Mouse (Mus musculus): ENCODE measurements around the gene Map4k5. TPM values are rescaled to one million over a fixed set of nuclear protein-coding genes. Genes with fewer than 3 reads are reported as not detected.
A peak's percentile ranks its signal among the peaks of the same experiment; 100 is the strongest.

Map4k5 gene
- polyA plus RNA-seq, 1 experiment from 2014 or later = 33.9 TPM

- ATAC-seq (replicated peaks) = no peak
- no peaks in the 10 kb centered on the region for H3K27me3 ChIP-seq
- no peak overlapping the region for H3K4me2 ChIP-seq (replicated peaks)
- no peaks in the 10 kb centered on the region for H3K36me3 ChIP-seq
- no peaks in the 10 kb centered on the region for H3K9me3 ChIP-seq
- WGBS = 71% methylated on average over 11 of the region's 11 CpGs
- no peak overlapping the region for H3K27ac ChIP-seq (replicated peaks)
- no peak overlapping the region for H3K9ac ChIP-seq (replicated peaks)
- H3K4me3 ChIP-seq = no peak overlapping the region
- H3K4me1 ChIP-seq = no peaks in the 10 kb centered on the region
Measured at GRCm38 (mm10) chr12:69776607-69777340, 116.2 kb downstream of the Map4k5 start.

GRCm38 (mm10) chr12:69768841-69769240 is 124.2 kb downstream of the Map4k5 start:
- Histone ChIP-seq H3K4me3 (no peak overlapping the region), H3K36me3 (no peaks in the 10 kb centered on the region), H3K9ac (replicated peaks) (no peak overlapping the region), H3K4me1 (peaks cover 15% of the 10 kb centered on the region), H3K27ac (replicated peaks) (no peak overlapping the region), H3K4me2 (replicated peaks) (no peak overlapping the region), H3K27me3 (no peaks in the 10 kb centered on the region), H3K9me3 (no peaks in the 10 kb centered on the region)
- WGBS = 91% methylated on average over 2 of the region's 2 CpGs
- no peak for ATAC-seq (replicated peaks)

GRCm38 (mm10) chr12:69767476-69768258 is 125.3 kb downstream of the Map4k5 start:
- Histone ChIP-seq H3K4me1 (peaks cover 15% of the 10 kb centered on the region), H3K4me2 (replicated peaks) (no peak overlapping the region), H3K9ac (replicated peaks) (no peak overlapping the region), H3K27me3 (no peaks in the 10 kb centered on the region), H3K9me3 (no peaks in the 10 kb centered on the region), H3K4me3 (no peak overlapping the region), H3K36me3 (no peaks in the 10 kb centered on the region), H3K27ac (replicated peaks) (no peak overlapping the region)
- 0 out of 2 replicates have a peak, but pooled peaks have one; percentile 43 for ATAC-seq (replicated peaks)
- WGBS = 13% methylated on average over 9 of the region's 9 CpGs

- H3K36me3 ChIP-seq = no peaks in the 10 kb centered on the region
- H3K27ac ChIP-seq (replicated peaks) = no peak overlapping the region
- no peaks in the 10 kb centered on the region for H3K9me3 ChIP-seq
- H3K9ac ChIP-seq (replicated peaks) = no peak overlapping the region
- WGBS = 89% methylated on average over 10 of the region's 10 CpGs
- peaks cover 15% of the 10 kb centered on the region for H3K4me1 ChIP-seq
- no peak overlapping the region for H3K4me3 ChIP-seq
- no peak for ATAC-seq (replicated peaks)
- no peaks in the 10 kb centered on the region for H3K27me3 ChIP-seq
- H3K4me2 ChIP-seq (replicated peaks) = no peak overlapping the region
Measured at GRCm38 (mm10) chr12:69766185-69766904, 126.7 kb downstream of the Map4k5 start.

DNA sequence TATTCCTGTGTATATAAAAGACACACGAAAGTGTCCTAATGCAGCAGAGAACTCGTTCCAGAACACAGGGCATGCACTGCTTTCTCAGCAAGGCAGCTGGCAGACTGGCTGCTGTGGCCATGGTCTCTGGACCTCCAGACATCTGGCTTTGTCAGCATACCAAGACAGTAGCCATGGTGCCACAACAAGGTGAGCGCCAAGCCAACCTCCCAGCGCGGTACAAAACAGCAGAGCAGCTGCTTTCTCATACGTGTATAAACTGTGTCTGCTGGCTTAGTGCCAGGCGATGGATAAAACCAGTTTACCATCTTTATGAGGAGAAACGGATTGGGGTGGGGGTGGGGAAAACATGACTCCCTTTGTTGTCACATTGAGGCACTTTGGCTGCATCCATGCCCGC is 127.5 kb downstream of the Map4k5 start:
- ATAC-seq (replicated peaks) = no peak
- no peak overlapping the region for H3K4me2 ChIP-seq (replicated peaks)
- 49% methylated on average over 9 of the region's 9 CpGs for WGBS

DNA sequence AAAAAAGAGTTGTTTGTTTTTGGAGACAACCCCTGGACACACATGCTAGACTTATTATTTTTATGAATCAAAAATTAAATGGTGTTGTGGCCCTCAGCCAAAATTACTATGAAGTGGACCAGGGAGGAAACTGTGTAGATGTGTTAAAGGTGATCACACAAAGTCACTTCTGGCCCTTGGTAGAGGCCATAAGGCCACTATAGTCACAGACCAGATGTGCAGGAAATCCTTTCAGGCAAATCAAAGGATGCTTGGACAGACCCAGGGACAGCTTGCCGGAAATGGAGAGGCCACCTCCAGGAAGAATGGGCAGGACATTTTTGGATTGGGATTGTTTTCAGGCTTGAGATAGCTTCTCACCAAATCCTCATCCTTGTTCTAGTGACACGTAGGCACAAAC is 131.4 kb downstream of the Map4k5 start:
- 89% methylated on average over 2 of the region's 2 CpGs for WGBS
- Histone ChIP-seq H3K36me3 (no peaks in the 10 kb centered on the region), H3K9ac (replicated peaks) (no peak overlapping the region), H3K4me3 (no peak overlapping the region), H3K9me3 (no peaks in the 10 kb centered on the region), H3K27ac (replicated peaks) (no peak overlapping the region), H3K4me1 (peaks cover 27% of the 10 kb centered on the region), H3K27me3 (no peaks in the 10 kb centered on the region), H3K4me2 (replicated peaks) (no peak overlapping the region)
- ATAC-seq (replicated peaks) = no peak

More for the DNA sequence above, 127.5 kb downstream of the Map4k5 start:
- H3K27ac ChIP-seq (replicated peaks) = no peak overlapping the region
- no peaks in the 10 kb centered on the region for H3K9me3 ChIP-seq
- H3K36me3 ChIP-seq = no peaks in the 10 kb centered on the region
- H3K9ac ChIP-seq (replicated peaks) = no peak overlapping the region
- peaks cover 15% of the 10 kb centered on the region for H3K4me1 ChIP-seq
- H3K27me3 ChIP-seq = no peaks in the 10 kb centered on the region
- H3K4me3 ChIP-seq = no peak overlapping the region

DNA sequence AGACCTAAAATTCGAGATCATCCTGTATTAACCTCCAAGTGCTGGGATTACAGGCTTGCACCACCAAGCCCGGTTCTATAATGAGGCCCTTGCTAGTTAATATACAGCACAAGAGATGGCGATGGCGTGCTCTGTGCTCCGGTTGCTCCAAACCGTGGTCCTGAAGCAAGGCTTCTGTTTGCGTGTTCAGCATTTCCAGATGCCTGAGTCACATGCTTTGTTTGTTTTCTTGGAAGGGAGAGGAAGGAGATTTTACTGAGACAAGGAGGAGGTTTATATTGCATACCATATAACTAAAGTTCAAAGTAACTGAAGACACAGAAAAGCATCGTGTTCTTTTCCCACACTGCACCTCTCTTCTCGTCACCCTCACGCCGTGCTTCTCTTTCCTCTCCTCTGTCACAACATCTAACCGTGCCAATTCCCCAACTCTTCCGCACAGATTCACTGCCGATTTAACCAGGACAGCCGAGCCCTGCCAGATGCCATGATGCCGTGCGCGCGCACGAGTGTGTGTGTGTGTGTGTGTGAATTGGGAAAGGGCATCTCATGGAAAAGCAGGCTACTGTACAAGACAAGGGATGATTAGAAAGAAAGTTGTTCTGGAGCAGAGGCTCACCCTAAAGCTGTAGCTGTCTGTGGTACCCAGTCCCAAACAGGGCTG is 132.1 kb downstream of the Map4k5 start:
- H3K4me2 ChIP-seq (replicated peaks) = no peak overlapping the region
- peaks cover 23% of the 10 kb centered on the region for H3K4me1 ChIP-seq
- no peaks in the 10 kb centered on the region for H3K27me3 ChIP-seq
- H3K27ac ChIP-seq (replicated peaks) = 0 out of 2 replicates have a peak overlapping the region, but pooled peaks have one; percentile 9
- H3K9me3 ChIP-seq = no peaks in the 10 kb centered on the region
- H3K36me3 ChIP-seq = no peaks in the 10 kb centered on the region
- 75% methylated on average over 20 of the region's 20 CpGs for WGBS
- no peak overlapping the region for H3K9ac ChIP-seq (replicated peaks)
- no peak overlapping the region for H3K4me3 ChIP-seq
- ATAC-seq (replicated peaks) = no peak

GRCm38 (mm10) chr12:69760014-69760413 is 133.0 kb downstream of the Map4k5 start:
- Histone ChIP-seq H3K36me3 (no peaks in the 10 kb centered on the region), H3K9me3 (no peaks in the 10 kb centered on the region), H3K9ac (replicated peaks) (no peak overlapping the region), H3K4me3 (no peak overlapping the region), H3K27ac (replicated peaks) (no peak overlapping the region), H3K27me3 (no peaks in the 10 kb centered on the region), H3K4me1 (peaks cover 18% of the 10 kb centered on the region), H3K4me2 (replicated peaks) (no peak overlapping the region)
- no peak for ATAC-seq (replicated peaks)
- WGBS = 70% methylated on average over 6 of the region's 6 CpGs

GRCm38 (mm10) chr12:69759267-69759885 is 133.6 kb downstream of the Map4k5 start:
- 59% methylated on average over 7 of the region's 7 CpGs for WGBS
- no peak overlapping the region for H3K4me2 ChIP-seq (replicated peaks)

GRCm38 (mm10) chr12:69758221-69759185 is 134.5 kb downstream of the Map4k5 start:
- peak overlapping the region; percentile 48 for H3K4me2 ChIP-seq (replicated peaks)
- H3K9ac ChIP-seq (replicated peaks) = peak overlapping the region; percentile 32; the same call in 1 of the 2 replicates
- no peaks in the 10 kb centered on the region for H3K27me3 ChIP-seq
- H3K27ac ChIP-seq (replicated peaks) = no peak overlapping the region
- no peaks in the 10 kb centered on the region for H3K36me3 ChIP-seq
- WGBS = 11% methylated on average over 22 of the region's 22 CpGs
- peak overlapping the region; percentile 19 for H3K4me3 ChIP-seq
- H3K4me1 ChIP-seq = peaks cover 18% of the 10 kb centered on the region
- ATAC-seq (replicated peaks) = peak; percentile 46; the same call in 1 of the 2 replicates
- no peaks in the 10 kb centered on the region for H3K9me3 ChIP-seq

More at GRCm38 (mm10) chr12:69759267-69759885, 133.6 kb downstream of the Map4k5 start:
- no peaks in the 10 kb centered on the region for H3K9me3 ChIP-seq
- ATAC-seq (replicated peaks) = no peak
- H3K36me3 ChIP-seq = no peaks in the 10 kb centered on the region
- no peak overlapping the region for H3K27ac ChIP-seq (replicated peaks)
- no peak overlapping the region for H3K4me3 ChIP-seq
- H3K27me3 ChIP-seq = no peaks in the 10 kb centered on the region
- H3K4me1 ChIP-seq = peaks cover 18% of the 10 kb centered on the region
- H3K9ac ChIP-seq (replicated peaks) = no peak overlapping the region
